Mouse (Mus musculus) brain, embryonic 14.5 days (tissue): ENCODE results near the gene Hoxb2. TPM values are rescaled to one million over a fixed set of nuclear protein-coding genes. Genes with fewer than 3 reads are reported as not detected.

Source experiments
- DNase-seq: peaks from one replicate; pipeline ENCODE4 v3.0.0-alpha.2; 2011; ENCODE audit warnings: low read depth
- CTCF ChIP-seq: fragments of 200-500 bp; IDR thresholded peaks from 2 replicates; pipeline ENCODE4 v1.5.1; 2012; ENCODE audit warnings: inconsistent platforms, mild to moderate bottlenecking, moderate library complexity, borderline replicate concordance; ENCODE audit not compliant: insufficient read depth, insufficient read length; ENCODE audit errors: extremely low read depth
- POLR2A ChIP-seq: fragments of 200-500 bp; IDR thresholded peaks from 2 replicates; pipeline ENCODE4 v1.6.1; 2012; ENCODE audit warnings: mild to moderate bottlenecking, inconsistent platforms, borderline replicate concordance; ENCODE audit not compliant: poor library complexity, insufficient read depth, insufficient read length, severe bottlenecking; ENCODE audit errors: extremely low read depth
- polyA plus RNA-seq: library from polyadenylated mRNA; depleted of rRNA; stranded (reverse); fragments of >200 nt; gene quantifications from 2 replicates; pipeline ENCODE4 v1.2.3, GENCODE M21; 2012

Gene Hoxb2
- polyA plus RNA-seq, 1 experiment, result 18.5 TPM

DNA sequence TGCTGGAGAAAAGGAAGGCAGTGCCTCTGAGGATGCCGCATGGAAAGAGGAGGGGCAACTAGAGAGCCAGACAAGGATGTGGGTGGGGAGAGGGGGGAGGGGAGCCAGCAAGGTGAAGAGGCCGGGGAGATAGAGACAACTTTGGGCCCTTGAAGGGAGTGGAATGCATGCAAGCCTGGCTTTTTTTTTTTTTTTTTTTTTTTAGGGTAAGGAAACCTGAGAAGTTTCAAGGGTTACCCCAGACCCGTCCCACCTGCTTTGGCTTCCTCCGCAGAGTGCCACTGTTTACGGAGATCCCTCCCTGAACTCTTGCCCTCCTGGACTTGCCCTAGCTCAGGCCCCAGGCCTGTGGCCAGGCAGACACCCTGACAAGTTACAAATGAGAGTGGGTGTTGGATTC, 13.5 kb downstream of the Hoxb2 start:
- DNase-seq, result no peak
- TF ChIP-seq CTCF (no peak), POLR2A (no peak)

DNA sequence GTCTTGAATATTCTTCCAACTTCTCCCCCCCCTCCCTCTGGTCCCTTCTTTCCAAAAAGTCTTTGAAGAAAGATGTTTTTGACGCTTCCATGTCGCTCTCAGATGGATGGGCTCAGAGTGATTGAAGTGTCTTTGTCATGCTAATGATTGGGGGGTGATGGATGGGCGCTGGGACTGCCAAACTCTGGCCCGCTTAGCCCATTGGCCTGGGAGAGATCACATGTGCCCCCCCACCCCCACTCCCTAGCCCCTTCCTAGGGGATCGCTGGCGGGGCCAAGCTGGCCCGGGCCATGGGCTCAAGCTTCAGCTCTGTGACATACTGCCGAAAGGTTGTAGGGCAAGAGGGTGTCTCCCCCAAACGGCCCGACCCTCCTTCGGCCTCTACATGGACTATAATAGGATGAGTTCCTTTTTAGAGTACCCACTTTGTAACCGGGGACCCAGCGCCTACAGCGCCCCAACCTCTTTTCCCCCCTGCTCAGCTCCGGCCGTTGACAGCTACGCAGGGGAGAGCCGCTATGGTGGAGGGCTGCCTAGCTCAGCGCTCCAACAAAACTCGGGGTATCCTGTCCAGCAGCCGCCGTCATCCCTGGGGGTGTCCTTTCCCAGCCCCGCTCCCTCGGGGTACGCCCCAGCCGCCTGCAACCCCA, 15.2 kb downstream of the Hoxb2 start, which contains the start of gene Hoxb1:
TSS of gene Hoxb1 (plus strand) at position 312 of the 651 bp plus-strand sequence.
- no peak for DNase-seq
- no peak for TF ChIP-seq POLR2A
- TF ChIP-seq CTCF, result no peak

DNA sequence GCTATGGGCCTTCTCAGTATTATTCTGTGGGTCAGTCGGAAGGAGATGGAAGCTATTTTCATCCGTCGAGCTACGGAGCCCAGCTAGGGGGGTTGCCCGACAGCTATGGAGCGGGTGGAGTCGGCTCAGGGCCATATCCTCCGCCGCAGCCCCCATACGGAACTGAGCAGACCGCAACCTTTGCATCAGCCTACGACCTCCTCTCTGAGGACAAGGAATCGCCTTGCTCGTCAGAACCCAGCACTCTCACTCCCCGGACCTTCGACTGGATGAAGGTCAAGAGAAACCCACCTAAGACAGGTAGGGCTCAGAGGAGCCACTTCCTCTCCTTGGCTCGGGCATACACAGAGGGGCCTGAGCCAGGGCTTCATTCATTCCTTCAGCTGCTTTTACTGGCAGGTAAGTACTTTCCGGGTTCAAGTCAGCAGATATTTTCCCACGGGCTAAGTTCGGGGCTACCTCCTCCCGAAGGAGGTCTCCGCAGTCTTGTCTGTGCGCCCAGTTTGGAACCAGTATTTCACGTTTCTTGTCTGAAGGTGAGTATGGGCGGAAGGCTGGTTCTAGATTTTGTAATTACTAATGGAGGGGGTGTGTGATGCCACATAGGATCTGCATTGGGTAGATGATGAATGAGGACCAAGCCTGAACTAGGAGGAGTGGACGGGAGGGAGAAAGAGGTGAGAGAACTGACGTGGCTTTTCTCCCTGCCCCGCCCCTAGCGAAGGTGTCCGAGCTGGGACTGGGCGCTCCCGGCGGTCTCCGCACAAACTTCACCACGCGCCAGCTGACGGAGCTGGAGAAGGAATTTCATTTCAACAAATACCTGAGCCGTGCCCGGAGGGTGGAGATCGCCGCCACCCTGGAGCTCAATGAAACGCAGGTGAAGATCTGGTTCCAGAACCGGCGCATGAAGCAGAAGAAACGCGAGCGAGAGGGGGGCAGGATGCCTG, 16.0 kb downstream of the Hoxb2 start:
- TF ChIP-seq POLR2A (no peak), CTCF (no peak)
- DNase-seq, result no peak

DNA sequence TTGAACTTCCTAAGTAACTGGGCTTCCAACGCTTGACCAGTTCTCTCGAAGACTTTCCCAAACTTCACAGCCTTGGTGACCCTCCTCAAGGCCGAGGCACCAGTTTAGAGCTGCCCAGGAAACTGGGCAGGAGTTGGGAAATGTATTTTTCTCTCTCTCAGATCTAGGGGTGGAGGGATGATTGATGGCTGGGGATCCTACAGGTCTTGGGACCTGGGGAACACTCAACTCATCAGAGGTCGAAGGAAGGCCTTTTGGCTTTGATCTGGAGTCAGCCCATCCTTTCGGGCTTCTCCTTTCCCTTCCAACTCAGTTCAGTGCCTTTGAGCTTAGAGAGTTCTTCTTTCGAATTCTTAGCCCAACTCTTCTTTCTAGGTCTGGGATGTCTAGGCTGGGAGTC, 16.8 kb downstream of the Hoxb2 start:
- DNase-seq, result no peak
- TF ChIP-seq POLR2A (no peak), CTCF (no peak)

- TF ChIP-seq POLR2A (no peak), CTCF (no peak)
Measured at GRCm38 (mm10) chr11:96368686-96369085, 18.4 kb downstream of the Hoxb2 start.

DNA sequence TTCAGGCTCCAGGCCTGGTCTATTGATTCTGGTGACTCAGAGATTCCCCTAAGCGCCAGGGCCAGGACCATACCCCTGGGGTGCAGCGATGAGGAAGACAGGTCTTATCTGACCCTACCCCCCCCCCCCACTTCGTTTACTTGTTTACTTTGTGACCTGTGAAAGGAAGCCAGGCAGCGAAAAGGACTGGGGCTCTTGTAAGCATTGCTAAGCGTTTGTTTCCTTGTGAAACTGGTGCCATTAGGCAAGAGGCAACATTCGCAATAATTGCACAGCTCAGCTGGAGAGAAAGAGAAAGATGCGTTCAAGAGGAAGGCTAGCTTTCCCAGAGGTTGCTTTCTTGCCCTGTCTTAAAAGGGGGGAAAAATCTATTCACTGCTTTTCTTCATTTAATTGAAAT, 18.8 kb downstream of the Hoxb2 start:
- no peak for DNase-seq
- TF ChIP-seq CTCF, result no peak

More at GRCm38 (mm10) chr11:96368686-96369085, 18.4 kb downstream of the Hoxb2 start:
- DNase-seq, result no peak

DNA sequence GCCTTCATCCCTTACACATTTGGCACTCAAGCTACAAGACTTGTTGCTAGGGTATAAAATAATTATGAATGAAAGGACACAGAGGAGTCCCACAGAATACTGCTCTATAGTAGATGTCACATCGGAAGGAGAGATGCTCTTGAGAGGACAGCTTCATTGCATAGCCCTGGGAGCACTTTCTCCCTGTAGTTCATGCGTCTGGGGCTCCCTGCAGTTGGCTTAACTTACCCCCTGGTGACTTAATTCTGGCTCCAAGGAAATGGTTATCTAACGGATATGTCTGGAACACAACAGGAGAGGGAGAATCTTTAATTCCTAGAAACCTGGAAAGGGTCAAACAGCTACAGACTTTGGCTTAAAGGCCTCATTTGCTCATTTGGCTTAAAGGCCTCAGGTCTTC, 21.4 kb downstream of the Hoxb2 start:
- TF ChIP-seq POLR2A (no peak), CTCF (no peak)
- no peak for DNase-seq

GRCm38 (mm10) chr11:96372519-96372918, 22.2 kb downstream of the Hoxb2 start:
- DNase-seq, result no peak
- no peak for TF ChIP-seq POLR2A
- no peak for TF ChIP-seq CTCF

DNA sequence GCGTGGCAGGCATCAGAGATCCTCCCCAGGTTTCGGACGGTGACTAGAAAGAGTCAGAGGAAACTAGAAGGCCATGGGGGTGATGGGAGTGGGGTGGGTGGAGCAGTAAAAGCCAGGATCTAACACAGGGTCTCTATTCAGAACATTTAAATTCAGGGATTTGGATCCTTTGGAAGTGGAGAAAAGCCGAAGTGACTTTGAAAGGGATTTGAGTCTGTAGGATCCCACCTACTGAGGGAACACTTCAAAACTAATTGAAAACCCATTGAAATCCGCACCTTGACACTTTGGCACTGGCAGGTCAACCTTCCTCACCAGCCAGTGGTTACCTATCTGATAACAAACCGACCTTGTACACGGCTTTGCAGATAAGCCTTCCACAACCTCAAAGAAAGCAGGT, 24.5 kb downstream of the Hoxb2 start:
- TF ChIP-seq CTCF (no peak), POLR2A (no peak)

DNA sequence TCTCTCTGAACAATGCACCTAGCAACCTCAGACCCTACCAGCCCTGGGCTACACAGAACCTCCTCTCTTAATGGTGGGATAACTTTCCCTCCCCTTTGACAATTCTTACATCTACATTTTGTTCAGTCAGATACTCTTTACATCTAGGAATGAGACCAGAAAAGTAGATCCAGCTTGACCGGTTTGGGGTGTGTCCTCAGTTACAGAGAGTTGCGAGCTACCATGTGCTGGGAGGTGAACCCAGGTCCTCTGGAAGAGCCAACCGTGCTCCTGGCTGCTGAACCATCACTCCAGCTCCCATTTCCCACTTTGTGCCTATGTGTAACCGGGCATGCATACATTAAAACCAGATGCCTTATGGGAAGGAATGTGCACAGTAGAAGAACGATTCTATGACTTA, 33.1 kb downstream of the Hoxb2 start:
- DNase-seq, result no peak
- no peak for TF ChIP-seq POLR2A

More for the DNA sequence above, 24.5 kb downstream of the Hoxb2 start:
- DNase-seq, result no peak

DNA sequence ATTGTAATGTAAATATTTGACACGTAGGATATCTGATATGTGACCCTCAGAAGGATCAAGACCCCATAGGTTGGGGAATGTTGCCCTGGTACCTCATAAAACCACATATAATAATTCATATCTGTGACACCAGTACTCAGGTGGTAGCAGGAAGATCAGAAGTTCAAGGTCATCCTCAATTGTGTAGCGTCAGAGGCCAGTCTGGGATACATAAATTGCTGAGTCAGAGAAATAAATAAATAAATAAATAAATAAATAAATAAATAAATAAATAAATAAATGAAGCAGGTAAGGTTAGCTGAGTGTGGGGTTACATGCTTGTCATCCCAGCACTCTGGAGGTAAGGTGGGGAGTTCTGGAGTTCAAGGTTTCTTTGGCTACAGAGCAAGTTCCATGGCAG, 37.3 kb downstream of the Hoxb2 start:
- no peak for DNase-seq
- TF ChIP-seq CTCF (no peak), POLR2A (no peak)
